Mouse (Mus musculus) inflammation-experienced regulatory T-cells, adult 6 months (primary cell): Measurements from ENCODE around the gene Thsd4. TPM values are rescaled to one million over a fixed set of nuclear protein-coding genes. Genes with fewer than 3 reads are reported as not detected.
"Not testable (repeated sequence)": the region's sequence is repeated elsewhere in the genome, so short reads cannot be mapped to it uniquely, and the experiment has no call there.

ENCODE experiments used
- ATAC-seq: one replicate; pipeline ENCODE4 v1.8.0; 2017
- polyA plus RNA-seq, 3 experiments: library from polyadenylated mRNA; unstranded; fragments of 100-300 nt; shearing (Covaris generic); gene quantifications; one replicate each; pipeline ENCODE4 v1.2.1; 2017

The Thsd4 gene
- polyA plus RNA-seq, 3 experiments from 2014 or later: not detected

- ATAC-seq: no peak
Observed at GRCm38 (mm10) chr9:60305204-60305840, 216.5 kb downstream of the Thsd4 start.

- ATAC-seq: no peak
Observed at GRCm38 (mm10) chr9:60296276-60296675, 225.6 kb downstream of the Thsd4 start.

DNA sequence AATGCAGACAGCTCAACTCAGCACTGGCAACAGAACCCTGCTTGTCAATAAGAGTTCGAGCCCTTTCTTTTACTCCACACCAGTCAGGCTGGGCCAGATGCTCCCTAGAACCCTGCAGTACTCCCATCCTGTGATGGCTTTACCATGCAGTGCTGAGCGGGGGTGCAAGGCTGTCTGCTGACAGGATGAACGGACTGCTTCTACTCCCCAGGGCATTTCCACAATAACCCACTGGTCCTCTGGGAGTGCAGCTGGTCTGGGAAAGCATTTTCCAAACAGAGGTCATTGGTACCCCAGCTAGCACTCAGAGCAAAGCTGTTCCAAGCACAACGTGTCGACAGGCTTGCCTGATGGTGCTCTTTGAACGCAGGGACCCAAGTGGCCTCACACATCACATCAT lies 226.6 kb downstream of the Thsd4 start:
- no peak for ATAC-seq

DNA sequence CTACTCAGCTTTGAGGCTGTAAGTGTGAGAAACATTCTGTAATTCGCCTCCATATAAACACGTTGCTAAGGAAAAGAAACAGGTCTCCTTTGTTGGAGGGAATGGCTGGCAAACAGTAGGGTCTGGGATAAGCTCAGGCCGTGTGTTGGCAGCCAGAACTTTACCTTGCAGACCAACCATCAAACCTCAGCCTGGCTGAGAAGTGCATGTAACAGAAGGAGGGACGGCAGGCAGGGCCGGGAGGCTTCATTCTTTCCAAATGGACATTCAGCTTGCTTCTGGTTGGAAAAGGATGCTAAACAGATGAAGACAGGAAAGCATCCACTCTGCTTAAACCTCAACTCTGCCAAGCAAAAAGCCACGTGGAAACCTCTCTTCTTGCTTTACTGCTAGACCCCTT lies 228.7 kb downstream of the Thsd4 start:
- no peak for ATAC-seq

DNA sequence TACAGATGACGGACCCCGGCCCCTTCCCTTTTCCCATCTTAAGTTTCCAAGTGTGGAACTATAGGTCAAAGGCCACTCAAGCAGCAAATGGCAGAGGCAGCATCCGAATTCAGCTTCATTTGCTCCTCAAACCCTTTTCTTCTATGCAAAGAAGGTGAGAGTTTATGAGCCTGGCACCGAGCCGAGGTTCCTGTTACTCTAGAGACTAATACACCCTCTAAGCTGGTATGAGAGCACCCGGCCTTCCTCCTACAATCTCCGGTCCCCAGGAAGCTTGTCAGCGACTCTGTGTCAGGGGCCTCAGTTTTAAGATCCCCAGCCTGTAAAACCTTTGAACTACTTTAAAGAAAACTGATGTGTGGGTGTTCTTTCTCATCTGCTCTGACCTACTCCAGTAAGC lies 231.1 kb downstream of the Thsd4 start:
- ATAC-seq: no peak

DNA sequence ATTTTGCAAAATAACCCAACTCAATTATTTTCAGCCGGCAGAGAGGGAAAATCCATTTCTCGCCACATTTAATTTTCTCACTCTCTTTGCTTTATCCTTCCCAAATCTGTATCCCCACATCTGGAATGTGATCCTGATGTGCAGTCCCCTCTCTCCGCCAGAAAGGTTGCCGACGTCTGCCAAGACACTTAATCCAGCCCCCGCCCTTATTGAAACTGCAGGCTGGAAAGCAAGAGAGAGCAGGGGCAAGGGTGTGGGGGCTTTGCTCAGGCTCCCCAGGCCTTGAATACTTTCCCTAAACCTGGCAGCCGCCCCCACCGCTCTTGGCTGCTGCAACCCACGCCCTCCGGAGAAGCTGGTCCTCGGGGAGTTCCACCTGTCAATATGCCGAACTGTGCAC lies 233.1 kb downstream of the Thsd4 start:
- no peak for ATAC-seq

GRCm38 (mm10) chr9:60286390-60286789 lies 235.5 kb downstream of the Thsd4 start:
- ATAC-seq: no peak

DNA sequence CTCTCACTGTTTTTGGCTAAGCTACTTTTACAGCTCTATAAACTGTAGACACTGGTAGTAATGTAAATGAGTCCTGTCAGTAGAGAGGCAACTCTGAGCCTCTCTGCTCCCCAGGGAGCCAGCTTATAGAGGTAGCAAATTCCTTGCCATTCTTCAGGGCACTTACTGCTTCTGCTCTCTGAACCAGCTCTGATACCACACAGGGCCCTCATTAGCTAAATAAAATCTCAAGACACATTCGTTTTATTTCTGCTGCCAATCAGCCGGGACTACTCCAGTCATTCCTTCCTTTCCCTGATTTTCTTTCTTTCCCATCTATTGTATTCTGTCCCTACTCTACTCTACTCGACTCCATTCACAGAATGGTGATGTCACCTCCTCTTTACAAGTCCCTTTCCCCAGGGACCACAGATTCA lies 236.8 kb downstream of the Thsd4 start:
- no peak for ATAC-seq

GRCm38 (mm10) chr9:60284318-60284717 lies 237.5 kb downstream of the Thsd4 start:
- no peak for ATAC-seq

DNA sequence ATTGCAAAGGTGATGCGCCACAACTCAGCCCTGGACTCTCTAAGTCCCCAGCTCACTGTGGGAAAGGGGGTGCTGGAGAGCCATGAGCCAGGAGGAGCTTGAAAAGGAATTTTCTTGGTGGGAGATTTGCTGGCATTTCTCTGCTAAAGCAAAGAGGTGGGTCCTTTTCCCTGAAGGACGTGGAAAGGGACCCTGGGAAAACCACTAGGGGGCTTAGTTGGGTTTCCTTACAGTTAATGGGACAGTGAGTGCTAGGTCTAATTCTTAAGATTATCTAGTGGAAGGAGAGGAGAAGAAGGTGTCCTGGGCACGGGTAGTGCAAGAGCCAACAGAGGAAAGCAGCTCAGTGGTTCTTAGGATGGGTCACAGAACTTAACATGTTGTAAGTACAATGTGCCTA lies 238.3 kb downstream of the Thsd4 start:
- ATAC-seq: no peak

DNA sequence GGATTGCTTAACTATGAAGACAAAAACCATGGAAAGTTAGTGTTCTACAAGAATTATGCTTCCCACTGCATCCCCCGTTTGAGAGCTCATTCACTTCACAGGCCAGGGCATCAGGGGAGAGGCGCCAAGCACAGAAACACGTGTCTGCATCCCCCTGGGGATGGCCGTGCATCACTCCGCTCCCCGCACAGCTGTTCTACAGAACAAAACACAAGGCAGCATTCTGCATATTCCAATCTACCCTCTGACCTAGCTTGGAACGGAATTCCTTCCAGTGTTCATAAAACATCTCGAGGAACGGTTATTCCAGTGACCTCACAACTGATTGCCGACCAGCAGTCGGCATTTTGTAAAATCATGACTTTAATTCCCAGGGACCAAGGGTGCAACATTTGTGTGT lies 240.6 kb downstream of the Thsd4 start:
- ATAC-seq: no peak

DNA sequence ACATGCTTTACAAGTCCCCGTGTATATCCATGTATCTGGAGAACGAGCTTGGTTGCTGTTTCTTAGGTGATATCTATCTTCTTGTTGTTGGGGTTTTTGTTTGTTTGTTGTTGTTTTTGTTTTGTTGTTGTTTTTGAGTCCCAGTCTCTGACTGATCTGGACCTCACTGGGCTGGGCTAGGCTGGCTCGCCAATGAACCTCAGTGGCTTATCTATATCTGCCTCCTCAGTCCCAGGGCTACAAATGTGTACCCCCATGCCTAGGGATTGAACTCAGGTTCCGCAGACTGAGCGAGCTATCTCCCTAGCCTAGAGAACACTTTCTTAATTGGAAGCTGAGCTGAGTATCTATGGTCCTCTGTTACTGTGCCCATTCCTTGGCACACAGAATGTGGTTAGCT lies 241.1 kb downstream of the Thsd4 start:
- no peak for ATAC-seq

DNA sequence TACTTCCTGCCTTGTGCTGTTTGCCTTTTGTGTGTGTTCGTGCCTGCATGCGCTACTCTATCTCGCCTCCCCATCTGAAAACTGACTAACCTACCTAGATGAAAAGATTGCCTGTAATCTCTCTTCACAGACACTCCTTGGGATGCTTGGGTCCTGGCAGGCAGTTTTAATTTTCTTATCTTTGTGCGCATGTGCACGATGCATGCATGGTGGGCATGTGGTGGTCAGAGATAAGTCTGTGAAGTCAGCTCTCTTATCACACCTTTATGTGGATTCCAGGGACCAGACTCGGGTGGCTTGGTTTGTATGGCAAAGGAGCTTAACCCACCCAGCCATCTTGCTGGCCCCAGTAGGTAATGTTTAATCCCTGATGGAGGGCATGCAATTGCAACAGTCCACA lies 242.3 kb downstream of the Thsd4 start:
- ATAC-seq: no peak

- no peak for ATAC-seq
Observed at GRCm38 (mm10) chr9:60276351-60276750, 245.5 kb downstream of the Thsd4 start.

DNA sequence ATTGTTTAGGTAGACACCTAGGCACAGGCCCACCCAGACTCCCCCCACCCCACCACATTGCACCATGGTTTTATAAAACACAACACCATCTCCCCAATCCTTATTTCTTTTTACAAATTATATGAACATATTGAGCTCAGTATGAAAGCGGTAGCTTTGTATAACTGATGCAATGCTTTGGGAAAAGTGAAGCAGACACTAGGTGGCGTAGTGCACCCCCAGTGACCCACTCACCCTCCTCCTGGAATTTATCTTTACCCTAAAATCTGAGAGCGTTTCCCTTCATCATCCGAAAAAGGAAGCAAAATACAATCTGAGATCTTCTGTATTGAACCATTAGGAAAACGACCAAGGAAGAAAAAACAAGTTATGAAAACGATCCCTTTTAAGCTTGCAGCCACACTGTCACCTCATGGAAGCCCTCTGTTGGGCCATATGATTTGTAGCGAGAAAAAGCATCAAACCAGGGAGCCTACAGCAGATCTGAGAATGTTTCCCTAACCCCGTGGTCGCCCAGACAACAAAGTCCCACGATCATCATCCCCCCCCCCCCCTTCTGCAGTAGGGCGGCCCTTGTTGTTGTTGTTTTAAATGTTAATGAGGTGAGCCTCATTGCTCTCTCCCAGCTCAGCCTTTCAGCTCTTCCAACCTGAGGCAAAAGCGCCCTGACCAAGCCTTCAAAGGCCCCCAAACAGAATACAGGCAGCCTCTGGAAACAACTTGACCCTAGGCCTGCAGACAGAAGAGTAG lies 246.3 kb downstream of the Thsd4 start:
- no peak for ATAC-seq

DNA sequence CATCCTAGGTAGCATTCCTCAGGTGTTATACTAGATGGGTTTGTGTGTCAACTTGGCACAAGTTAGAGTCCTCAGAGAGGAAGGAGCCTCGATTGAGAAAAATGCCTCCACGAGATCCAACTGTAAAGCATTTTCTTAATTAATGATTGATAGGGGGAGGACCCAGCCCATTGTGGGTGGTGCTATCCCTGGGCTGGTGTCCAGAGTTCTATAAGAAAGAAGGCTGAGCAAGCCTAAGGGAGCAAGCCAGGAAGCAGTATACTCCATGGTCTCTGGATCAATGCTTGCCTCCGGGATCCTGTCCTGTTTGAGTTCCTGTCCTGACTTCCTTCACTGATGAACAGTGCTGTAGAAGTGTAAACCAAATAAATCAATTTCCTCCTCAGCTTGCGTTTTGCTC lies 247.3 kb downstream of the Thsd4 start:
- no peak for ATAC-seq

GRCm38 (mm10) chr9:60272345-60272744 lies 249.5 kb downstream of the Thsd4 start:
- ATAC-seq: not testable (repeated sequence)

DNA sequence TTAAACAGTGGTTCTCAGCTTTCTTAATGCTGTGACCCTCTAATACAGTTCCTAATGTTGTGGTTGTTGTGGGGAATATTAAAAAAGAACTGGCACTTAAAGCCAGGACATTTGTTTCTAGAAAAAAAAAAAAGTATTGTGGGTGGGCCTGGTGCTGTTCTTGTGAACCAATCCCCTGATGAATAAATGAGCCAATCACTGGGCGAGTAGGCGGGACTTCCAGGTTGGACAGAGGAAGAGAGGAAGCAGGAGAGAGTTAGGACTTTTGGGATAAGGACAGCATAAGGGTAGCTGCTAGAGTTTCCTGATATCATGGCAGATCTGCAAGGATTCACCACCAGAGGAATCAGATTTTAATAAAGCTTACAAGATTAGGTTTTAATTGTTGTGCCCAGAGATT lies 249.9 kb downstream of the Thsd4 start:
- ATAC-seq: no peak

DNA sequence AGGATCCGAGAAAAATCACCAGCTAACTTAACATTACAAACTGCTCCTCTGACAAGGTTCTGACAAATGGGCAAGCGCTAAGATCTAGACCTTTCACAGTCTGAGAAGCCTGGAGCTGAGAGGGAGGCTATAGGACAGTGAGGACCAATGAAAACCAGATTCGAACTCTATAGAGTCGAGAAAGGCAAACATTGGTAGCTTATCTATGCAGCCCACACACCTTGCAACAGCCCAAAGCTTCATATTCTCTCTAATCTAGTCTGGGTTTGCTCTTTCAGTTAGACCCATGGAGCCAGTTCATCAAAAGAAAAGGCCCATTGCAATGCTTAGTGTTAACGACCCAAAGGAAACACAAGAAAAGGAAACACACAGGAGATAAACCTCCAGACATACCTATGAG lies 252.0 kb downstream of the Thsd4 start:
- ATAC-seq: no peak

- ATAC-seq: no peak
Observed at GRCm38 (mm10) chr9:60267273-60267626, 254.6 kb downstream of the Thsd4 start.

GRCm38 (mm10) chr9:60266583-60267272 lies 255.1 kb downstream of the Thsd4 start:
- no peak for ATAC-seq

DNA sequence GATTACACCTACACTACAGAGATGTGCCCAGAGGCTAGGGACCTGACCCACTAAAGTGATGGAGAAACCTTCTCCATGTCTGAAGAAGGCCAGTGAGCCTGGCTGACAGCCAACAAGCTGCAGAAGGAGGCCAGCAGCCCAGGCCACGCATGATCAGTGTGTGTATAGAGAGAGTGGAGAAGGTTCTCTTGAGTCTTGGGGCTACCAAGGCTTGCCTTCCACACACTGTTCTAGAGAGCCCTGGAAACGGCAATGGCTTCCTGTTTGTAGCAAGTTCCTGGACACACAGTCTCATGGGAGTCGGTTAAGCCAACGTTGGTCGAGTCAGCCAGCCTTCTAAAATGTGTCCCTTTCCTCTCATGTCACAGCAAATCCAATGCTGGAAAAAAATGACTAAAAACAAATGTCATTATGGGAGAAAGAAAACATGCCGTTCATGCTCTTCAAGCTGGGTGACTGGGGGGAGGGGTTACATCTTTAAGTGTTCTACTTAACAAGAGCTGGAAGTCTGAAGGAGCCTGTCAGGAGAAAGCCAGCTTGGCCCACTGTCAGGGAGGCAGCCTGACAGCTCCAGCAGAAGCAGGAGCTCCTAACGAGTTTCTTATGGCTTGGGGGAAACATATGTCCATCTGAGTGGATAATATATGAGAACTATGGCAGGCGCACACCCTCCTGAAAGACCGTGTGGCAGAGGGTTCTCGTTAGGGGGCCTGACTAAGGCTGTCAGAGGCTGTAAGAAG lies 257.1 kb downstream of the Thsd4 start:
- ATAC-seq: no peak

- ATAC-seq: no peak
Observed at GRCm38 (mm10) chr9:60262515-60263140, 259.2 kb downstream of the Thsd4 start.
